In the genomic region with DNA sequence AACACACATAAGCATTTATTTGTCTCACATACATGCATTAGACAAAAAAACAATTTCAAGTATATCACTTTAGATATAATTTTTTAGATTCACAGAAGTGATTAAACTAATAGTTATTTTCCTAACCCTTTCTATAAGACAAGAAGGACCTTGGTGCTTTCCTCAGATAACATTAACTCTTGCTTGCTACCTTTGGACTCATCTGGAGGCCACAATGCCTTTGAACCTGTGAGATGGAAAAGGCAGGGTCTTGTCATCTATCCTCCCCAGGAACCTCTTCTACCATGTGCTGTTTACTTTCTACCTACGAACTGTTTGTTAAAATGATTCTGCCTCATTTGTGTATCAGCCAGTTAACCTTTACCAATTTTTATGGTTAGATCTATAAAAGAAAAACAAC, we compare ENCODE assay signal across 28 mouse cellular contexts.
"Had no signal": no experiment of that assay in that cellular context is flagged by ENCODE, and none has a peak within 500 bp of the region (broad histone marks: within the 10 kb centered on the region; RNA-seq: fewer than 3 reads in every experiment).

No protein-coding gene starts in this region.

- H3K27me3 ChIP-seq: embryonic facial prominence, embryonic 12.5 days; embryonic facial prominence, embryonic 13.5 days; embryonic facial prominence, embryonic 15.5 days; forebrain, embryonic 12.5 days; forebrain, embryonic 13.5 days; forebrain, embryonic 15.5 days had no signal

- H3K36me3 ChIP-seq: embryonic facial prominence, embryonic 10.5 days; embryonic facial prominence, embryonic 12.5 days; embryonic facial prominence, embryonic 13.5 days; embryonic facial prominence, embryonic 15.5 days; forebrain, embryonic 10.5 days; forebrain, embryonic 12.5 days; forebrain, embryonic 15.5 days had no signal

- DNase-seq: cerebellum, adult 2 months; cerebellum, adult 8-10 months; cerebellum, adult 9-10 months; cerebellum, adult 9-11 months; cerebellum, postnatal 10 days; cerebellum, postnatal 14 days; cerebellum, postnatal 25 days; cerebellum, postnatal 36 days; embryo, embryonic 11 days; forebrain, postnatal 0 days; gastrocnemius, adult 2 months; gastrocnemius, postnatal 10 days; gastrocnemius, postnatal 14 days; gastrocnemius, postnatal 25 days; gastrocnemius, postnatal 36 days; heart, adult 11 months; heart, adult 18-20 months had no signal

- H3K27ac ChIP-seq: embryonic facial prominence, embryonic 10.5 days; embryonic facial prominence, embryonic 12.5 days; embryonic facial prominence, embryonic 13.5 days; embryonic facial prominence, embryonic 15.5 days; forebrain, embryonic 10.5 days; forebrain, embryonic 12.5 days; forebrain, embryonic 13.5 days; forebrain, embryonic 15.5 days; gastrocnemius, adult 2 months had no signal

- H3K9ac ChIP-seq: embryonic facial prominence, embryonic 12.5 days; embryonic facial prominence, embryonic 13.5 days; embryonic facial prominence, embryonic 15.5 days; forebrain, embryonic 12.5 days; forebrain, embryonic 13.5 days; forebrain, embryonic 15.5 days; forebrain, postnatal 0 days had no signal

- H3K4me2 ChIP-seq: embryonic facial prominence, embryonic 12.5 days; embryonic facial prominence, embryonic 13.5 days; embryonic facial prominence, embryonic 15.5 days; forebrain, embryonic 12.5 days; forebrain, embryonic 13.5 days; forebrain, embryonic 15.5 days had no signal

- H3K4me3 ChIP-seq: embryonic facial prominence, embryonic 10.5 days; embryonic facial prominence, embryonic 12.5 days; embryonic facial prominence, embryonic 13.5 days; embryonic facial prominence, embryonic 15.5 days; erythroblast, embryonic 14.5 days; forebrain, embryonic 10.5 days; forebrain, embryonic 12.5 days; forebrain, embryonic 13.5 days; forebrain, embryonic 15.5 days; gastrocnemius, adult 2 months had no signal

- H3K9me3 ChIP-seq: embryonic facial prominence, embryonic 10.5 days; embryonic facial prominence, embryonic 12.5 days; embryonic facial prominence, embryonic 13.5 days; embryonic facial prominence, embryonic 15.5 days; forebrain, embryonic 10.5 days; forebrain, embryonic 12.5 days; forebrain, embryonic 13.5 days; forebrain, embryonic 15.5 days had no signal

- H3K4me1 ChIP-seq: embryonic facial prominence, embryonic 10.5 days; embryonic facial prominence, embryonic 12.5 days; embryonic facial prominence, embryonic 13.5 days; embryonic facial prominence, embryonic 15.5 days; forebrain, embryonic 10.5 days; forebrain, embryonic 12.5 days; forebrain, embryonic 13.5 days; forebrain, embryonic 15.5 days had no signal

- ATAC-seq: forebrain, embryonic 13.5 days; forebrain, embryonic 14.5 days; forebrain, embryonic 15.5 days; forebrain, embryonic 16.5 days; forebrain, postnatal 0 days had no signal
